Mouse (Mus musculus) cerebellum, adult 2 months (tissue): ENCODE measurements around the gene Nudt3.

Source experiments
- CTCF ChIP-seq: fragments of 200-500 bp; IDR thresholded peaks from 2 replicates; pipeline ENCODE4 v1.5.1; 2011; ENCODE audit warnings: low read depth, mild to moderate bottlenecking, control low read depth, low read length, moderate library complexity, borderline replicate concordance; ENCODE audit not compliant: insufficient read depth
- POLR2A ChIP-seq: fragments of 200-500 bp; IDR thresholded peaks from 2 replicates; pipeline ENCODE4 v1.6.1; 2011; ENCODE audit warnings: low read length, control low read depth, borderline replicate concordance; ENCODE audit not compliant: insufficient read depth

GRCm38 (mm10) chr17:27645807-27646206, 22.5 kb upstream of the Nudt3 start:
- TF ChIP-seq POLR2A (no peak), CTCF (no peak)
